Mouse (Mus musculus): ENCODE measurements around the gene Cyth3.

Gene Cyth3

GRCm38 (mm10) chr5:143634550-143635112, 12.4 kb downstream of the Cyth3 start:
- DNase-seq (ENCODE audit: low read depth, low spot score), result no peak

GRCm38 (mm10) chr5:143635358-143635757, 13.1 kb downstream of the Cyth3 start:
- no peak for DNase-seq (ENCODE audit: low read depth, low spot score)

- DNase-seq (ENCODE audit: low read depth, low spot score), result no peak
Measured at GRCm38 (mm10) chr5:143636173-143636572, 13.9 kb downstream of the Cyth3 start.

GRCm38 (mm10) chr5:143637832-143638420, 15.7 kb downstream of the Cyth3 start:
- no peak for DNase-seq (ENCODE audit: low read depth, low spot score)

- DNase-seq (ENCODE audit: low read depth, low spot score), result no peak
Measured at GRCm38 (mm10) chr5:143638516-143639270, 16.4 kb downstream of the Cyth3 start.

GRCm38 (mm10) chr5:143639329-143639728, 17.1 kb downstream of the Cyth3 start:
- no peak for DNase-seq (ENCODE audit: low read depth, low spot score)

- no peak for DNase-seq (ENCODE audit: low read depth, low spot score)
Measured at GRCm38 (mm10) chr5:143639810-143640209, 17.6 kb downstream of the Cyth3 start.

GRCm38 (mm10) chr5:143641503-143641902, 19.3 kb downstream of the Cyth3 start:
- no peak for DNase-seq (ENCODE audit: low read depth, low spot score)

- DNase-seq (ENCODE audit: low read depth, low spot score), result no peak
Measured at GRCm38 (mm10) chr5:143642262-143642831, 20.1 kb downstream of the Cyth3 start.

- no peak for DNase-seq (ENCODE audit: low read depth, low spot score)
Measured at GRCm38 (mm10) chr5:143645976-143646375, 23.7 kb downstream of the Cyth3 start.

GRCm38 (mm10) chr5:143647412-143647811, 25.2 kb downstream of the Cyth3 start:
- no peak for DNase-seq (ENCODE audit: low read depth, low spot score)

- DNase-seq (ENCODE audit: low read depth, low spot score), result no peak
Measured at GRCm38 (mm10) chr5:143648058-143648457, 25.8 kb downstream of the Cyth3 start.

- no peak for DNase-seq (ENCODE audit: low read depth, low spot score)
Measured at GRCm38 (mm10) chr5:143649168-143649567, 26.9 kb downstream of the Cyth3 start.

GRCm38 (mm10) chr5:143651855-143652631, 29.8 kb downstream of the Cyth3 start:
- no peak for DNase-seq (ENCODE audit: low read depth, low spot score)

GRCm38 (mm10) chr5:143653497-143653896, 31.2 kb downstream of the Cyth3 start:
- DNase-seq (ENCODE audit: low read depth, low spot score), result no peak

GRCm38 (mm10) chr5:143654670-143655510, 32.6 kb downstream of the Cyth3 start:
- peak; percentile 31 for DNase-seq (ENCODE audit: low read depth, low spot score)

GRCm38 (mm10) chr5:143655511-143655943, 33.3 kb downstream of the Cyth3 start:
- DNase-seq (ENCODE audit: low read depth, low spot score), result no peak

- DNase-seq (ENCODE audit: low read depth, low spot score), result no peak
Measured at GRCm38 (mm10) chr5:143656708-143657245, 34.5 kb downstream of the Cyth3 start.

GRCm38 (mm10) chr5:143659021-143659523, 36.8 kb downstream of the Cyth3 start:
- no peak for DNase-seq (ENCODE audit: low read depth, low spot score)

GRCm38 (mm10) chr5:143663074-143663687, 40.9 kb downstream of the Cyth3 start:
- no peak for DNase-seq (ENCODE audit: low read depth, low spot score)

All from CD4-positive helper T cell, adult 2 months (primary cell).